Mouse (Mus musculus) heart, adult 2 months (tissue): ENCODE measurements at regions not wholly inside any gene's neighbourhood (a gene's known extent, or its start where the extent isn't known, plus 50 kb on each side); places are given as distances from the start of the nearest gene placed in this dataset.

Experiments
- DNase-seq, 2 experiments: peaks; one replicate each; pipeline ENCODE4 v3.0.0; 2021
- H3K27ac ChIP-seq: fragments of 200-600 bp; 2 replicates; pipeline ENCODE4 v1.8.1; 2022
- H3K27me3 ChIP-seq: fragments of 200-500 bp; 2 replicates; pipeline ENCODE4 v1.6.1; 2012; ENCODE audit warnings: mild to moderate bottlenecking, low read length, inconsistent platforms, mixed read lengths; ENCODE audit not compliant: control insufficient read depth, insufficient read depth
- H3K36me3 ChIP-seq: fragments of 200-500 bp; 2 replicates; pipeline ENCODE4 v1.6.1; 2012; ENCODE audit warnings: low read length, inconsistent platforms; ENCODE audit not compliant: control insufficient read depth, insufficient read depth
- H3K4me1 ChIP-seq: fragments of 200-500 bp; 2 replicates; pipeline ENCODE4 v1.6.1; 2011; ENCODE audit warnings: low read length; ENCODE audit not compliant: control insufficient read depth, insufficient read depth
- H3K4me3 ChIP-seq: fragments of 200-600 bp; 2 replicates; pipeline ENCODE4 v1.8.1; 2022
- H3K79me2 ChIP-seq: fragments of 200-500 bp; replicated peaks from 2 replicates; pipeline ENCODE4 v1.6.1; 2012; ENCODE audit warnings: mild to moderate bottlenecking, inconsistent platforms, low read length, moderate library complexity, mixed read lengths; ENCODE audit not compliant: control insufficient read depth, insufficient read depth
- H3K9ac ChIP-seq: fragments of 200-500 bp; 2 replicates; pipeline ENCODE4 v1.6.1; 2012; ENCODE audit warnings: low read depth, mild to moderate bottlenecking, control low read depth, inconsistent platforms, low read length, mixed read lengths
- CTCF ChIP-seq: fragments of 200-600 bp; IDR thresholded peaks from 2 replicates; pipeline ENCODE4 v1.8.1; 2022; ENCODE audit warnings: antibody characterized with exemption, mild to moderate bottlenecking, moderate library complexity
- EP300 ChIP-seq: fragments of 200-500 bp; IDR thresholded peaks from 2 replicates; pipeline ENCODE4 v1.6.1; 2011; ENCODE audit warnings: low read depth, low read length, control low read depth; ENCODE audit not compliant: insufficient read depth
- POLR2A ChIP-seq: fragments of 200-500 bp; IDR thresholded peaks from 2 replicates; pipeline ENCODE4 v1.6.1; 2011; ENCODE audit warnings: mild to moderate bottlenecking, low read depth, low read length, control low read depth; ENCODE audit not compliant: insufficient read depth
- WGBS: fragments of 180-500 bp; shearing (Covaris S2); methylation state at CpG from one replicate; pipeline ENCODE4 v1.1.7; 2018; 5-methylcytosine and 5-hydroxymethylcytosine counted together
- intact Hi-C: fragments of 180-260 bp; cut with DNase I; formaldehyde crosslinking; loops from one replicate; pipeline ENCODE4 v1.15.1; 2025

GRCm38 (mm10) chr3:51160625-51161024, 63.6 kb upstream of the Noct start:
- intact Hi-C loops, result loop anchor here (10.0 kb wide), 1 partner anchor 776 kb away; no protein-coding TSS in a partner anchor
- H3K79me2 ChIP-seq, result no peaks in the 10 kb centered on the region
- H3K4me3 ChIP-seq, result no peak overlapping the region
- 68% methylated on average over 7 of the region's 7 CpGs for WGBS
- no peak overlapping the region for H3K9ac ChIP-seq
- DNase-seq, result no peak
- H3K36me3 ChIP-seq, result no peaks in the 10 kb centered on the region
- no peaks in the 10 kb centered on the region for H3K27me3 ChIP-seq
- H3K27ac ChIP-seq, result no peak overlapping the region
- peaks cover 3% of the 10 kb centered on the region; the same call in 1 of the 2 replicates for H3K4me1 ChIP-seq
- TF ChIP-seq CTCF (no peak), POLR2A (no peak), EP300 (no peak)

- H3K27ac ChIP-seq, result no peak overlapping the region
- no peaks in the 10 kb centered on the region for H3K4me1 ChIP-seq
- no peak for DNase-seq
- H3K4me3 ChIP-seq, result no peak overlapping the region
- no peaks in the 10 kb centered on the region for H3K36me3 ChIP-seq
- no peaks in the 10 kb centered on the region for H3K79me2 ChIP-seq
- TF ChIP-seq POLR2A, result no peak
- TF ChIP-seq EP300, result no peak
- no peak for TF ChIP-seq CTCF
- no peak overlapping the region for H3K9ac ChIP-seq
- 83% methylated on average over 30 of the region's 30 CpGs for WGBS
- H3K27me3 ChIP-seq, result no peaks in the 10 kb centered on the region
- intact Hi-C loops, result loop anchor here (10.0 kb wide), 1 partner anchor 785 kb away; no protein-coding TSS in a partner anchor
Observed at GRCm38 (mm10) chr3:51169150-51169925, 54.9 kb upstream of the Noct start.

GRCm38 (mm10) chr3:51170225-51170852, 53.9 kb upstream of the Noct start:
- Histone ChIP-seq H3K27me3 (no peaks in the 10 kb centered on the region), H3K9ac (no peak overlapping the region), H3K4me3 (no peak overlapping the region), H3K27ac (no peak overlapping the region), H3K79me2 (no peaks in the 10 kb centered on the region), H3K4me1 (no peaks in the 10 kb centered on the region), H3K36me3 (no peaks in the 10 kb centered on the region)
- peak; percentile 74 to 86 for DNase-seq
- WGBS, result 30% methylated on average over 19 of the region's 19 CpGs
- intact Hi-C loops, result loop anchor here (2.0 to 5.0 kb wide), 3 partner anchors 93 to 866 kb away; no protein-coding TSS in a partner anchor
- TF ChIP-seq CTCF (no peak), EP300 (peak; percentile 92), POLR2A (no peak)
